Mouse (Mus musculus) olfactory bulb, adult 2 months (tissue): ENCODE measurements around the gene Nrsn1.

Experiments
- CTCF ChIP-seq: fragments of 200-500 bp; IDR thresholded peaks from 2 replicates; pipeline ENCODE4 v1.5.1; 2012; ENCODE audit warnings: low read depth, mild to moderate bottlenecking, low read length, moderate library complexity; ENCODE audit not compliant: insufficient read depth
- POLR2A ChIP-seq: fragments of 200-500 bp; IDR thresholded peaks from 2 replicates; pipeline ENCODE4 v1.6.1; 2012; ENCODE audit warnings: mild to moderate bottlenecking, low read depth, low read length, moderate library complexity; ENCODE audit not compliant: insufficient read depth

DNA sequence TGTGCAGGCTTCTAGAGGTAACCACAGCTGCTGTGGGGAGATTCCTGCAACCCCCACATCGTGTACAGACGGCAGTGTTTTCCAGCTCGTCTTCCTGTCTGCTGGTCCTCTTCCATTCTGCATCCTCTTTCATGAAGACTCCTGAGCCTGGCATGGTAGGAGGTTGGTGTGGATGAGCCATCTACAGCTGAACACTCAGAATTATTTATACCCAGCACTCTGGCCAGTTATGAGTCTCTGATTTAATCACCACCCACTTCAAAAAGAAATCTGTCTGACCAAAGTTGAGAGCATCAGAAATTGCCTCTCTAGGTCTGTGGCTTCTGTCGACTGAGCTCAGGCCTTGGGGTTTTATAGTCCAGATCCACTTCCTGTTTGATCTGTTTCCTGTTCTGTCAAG, 1.9 kb upstream of the Nrsn1 start:
- no peak for TF ChIP-seq CTCF
- no peak for TF ChIP-seq POLR2A
